Mouse (Mus musculus) gastrocnemius, postnatal 14 days (tissue): ENCODE results near the gene Scfd2. TPM values are rescaled to one million over a fixed set of nuclear protein-coding genes. Genes with fewer than 3 reads are reported as not detected.

ENCODE experiments used
- DNase-seq: peaks from one replicate; pipeline ENCODE4 v3.0.0; 2021; ENCODE audit warnings: mixed read lengths
- intact Hi-C: fragments of 180-260 bp; cut with DNase I; formaldehyde crosslinking; loops from one replicate; pipeline ENCODE4 v1.15.1; 2025; ENCODE audit warnings: low total_unique reads
- total RNA-seq, 2 experiments: library from RNA; stranded (reverse); gene quantifications; 2 replicates each; pipeline ENCODE4 v1.2.3; 2021

Gene Scfd2
- total RNA-seq, 2 experiments from 2014 or later = 10.2 to 11.3 TPM

DNA sequence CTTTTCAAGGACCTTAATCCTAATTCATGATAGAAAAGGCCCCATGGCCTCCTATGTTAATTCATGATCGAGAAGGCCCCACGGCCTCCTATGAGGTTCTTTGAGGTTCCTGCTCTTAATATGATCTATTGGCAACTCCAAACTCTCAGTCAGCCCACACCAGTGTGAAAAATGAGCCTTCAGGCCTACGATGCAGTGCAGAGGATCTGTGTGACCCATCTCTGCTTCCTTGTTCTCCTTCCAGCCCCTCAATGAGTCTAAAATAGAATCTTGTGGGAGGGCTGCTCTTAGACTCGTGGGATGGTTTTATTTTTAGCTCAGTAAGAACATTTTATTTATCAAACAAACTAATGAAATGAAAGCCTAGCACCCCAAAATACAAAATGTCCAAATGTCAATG is 274.9 kb downstream of the Scfd2 start:
- no peak for DNase-seq
- intact Hi-C loops = no loop called here

DNA sequence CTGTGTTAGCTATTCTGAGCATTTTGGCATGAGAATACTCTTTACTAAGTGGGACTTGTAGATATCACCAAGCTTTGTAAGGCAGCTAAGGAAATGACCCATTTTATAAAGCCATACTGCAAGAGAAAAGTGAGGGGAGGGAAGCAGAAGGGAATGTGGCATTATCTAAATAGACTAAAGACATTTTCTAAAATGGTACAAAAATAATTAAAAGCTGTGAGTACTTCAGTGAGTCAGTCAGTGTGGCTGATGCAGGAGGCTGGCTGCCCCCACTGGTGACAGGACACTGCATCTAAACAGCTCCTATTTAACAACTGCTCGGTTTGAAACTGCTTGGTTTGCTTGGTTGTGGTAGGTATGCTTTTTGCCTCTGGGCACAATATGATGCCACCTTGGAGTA is 276.6 kb downstream of the Scfd2 start:
- intact Hi-C loops = no loop called here
- DNase-seq = no peak

DNA sequence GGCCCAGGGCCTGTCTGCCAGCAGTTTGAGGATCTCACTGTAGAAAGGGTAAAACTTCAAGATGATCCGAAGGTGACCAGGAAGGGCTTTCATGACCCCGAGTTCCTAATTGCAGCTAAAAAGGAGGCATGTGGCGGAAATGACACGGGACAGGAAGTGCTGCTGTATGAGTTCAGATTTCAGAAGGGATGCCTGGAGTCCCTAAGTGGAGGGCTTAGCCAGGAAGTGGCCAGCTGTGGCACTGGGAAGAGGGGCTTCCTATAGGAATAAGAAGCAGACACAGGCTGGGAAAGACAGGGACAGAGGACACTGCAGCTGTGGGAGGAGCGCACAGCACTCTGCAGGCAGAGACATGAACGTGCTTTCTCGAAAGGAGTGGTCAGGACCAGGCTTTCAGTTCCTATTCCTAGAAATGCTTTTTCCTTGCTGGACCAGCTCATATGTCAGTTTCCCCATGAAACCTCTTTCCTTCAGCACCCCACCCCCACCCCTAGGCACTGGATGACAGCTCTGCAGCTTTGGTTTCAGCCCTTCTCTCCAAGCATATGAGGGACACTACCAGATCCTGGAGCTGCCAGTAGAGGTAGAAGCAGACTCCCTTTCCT is 277.7 kb downstream of the Scfd2 start:
- no peak for DNase-seq
- intact Hi-C loops = no loop called here

DNA sequence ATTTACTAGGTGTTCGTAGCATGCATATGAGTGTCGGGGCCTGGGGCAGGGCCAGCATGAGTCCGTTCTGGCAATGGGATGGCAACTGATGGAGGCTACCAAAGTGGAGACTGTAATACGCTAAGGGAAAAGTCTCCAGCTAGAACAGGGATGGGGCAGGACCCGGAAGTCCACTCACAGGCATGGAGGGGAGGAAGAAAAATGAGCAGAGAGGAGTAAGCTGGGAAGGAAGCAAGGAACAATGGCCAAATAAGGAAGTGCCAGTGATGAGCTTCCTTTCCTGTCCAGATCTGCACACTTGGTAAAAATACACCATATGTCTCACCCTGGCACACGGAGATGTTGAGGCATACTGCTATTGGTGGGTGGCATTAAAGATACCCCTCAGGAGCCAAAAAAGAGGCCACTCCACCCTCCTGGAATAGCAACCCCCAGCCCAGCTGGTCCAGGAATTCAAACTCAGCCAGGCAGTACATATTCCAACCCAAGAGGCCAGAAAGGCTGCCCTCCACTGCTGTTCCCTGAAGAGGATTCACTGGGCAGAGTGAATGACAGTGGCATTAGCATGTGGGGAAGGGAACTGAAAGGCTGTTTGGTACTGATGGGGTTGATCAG is 278.8 kb downstream of the Scfd2 start:
- no peak for DNase-seq
- intact Hi-C loops = no loop called here

DNA sequence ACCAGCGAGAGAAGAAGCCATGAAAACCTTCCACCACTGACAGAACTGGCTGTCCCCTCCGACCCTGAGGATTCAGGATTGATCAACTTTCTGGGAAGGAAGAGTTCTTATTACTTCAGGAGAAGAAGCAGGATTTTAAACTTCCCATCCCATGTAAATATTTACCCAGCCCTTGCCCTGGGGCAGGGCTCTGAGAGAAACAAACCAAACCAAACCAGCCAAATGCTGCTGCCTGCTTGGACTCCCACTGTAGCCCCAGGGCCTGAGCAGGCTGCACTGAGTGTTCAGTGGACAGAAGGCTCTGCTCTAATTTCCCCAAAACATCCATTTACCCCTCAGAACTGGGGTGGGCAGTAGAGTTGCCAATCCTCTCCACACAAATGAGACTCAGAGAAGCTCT is 280.6 kb downstream of the Scfd2 start:
- no peak for DNase-seq
- intact Hi-C loops = no loop called here

DNA sequence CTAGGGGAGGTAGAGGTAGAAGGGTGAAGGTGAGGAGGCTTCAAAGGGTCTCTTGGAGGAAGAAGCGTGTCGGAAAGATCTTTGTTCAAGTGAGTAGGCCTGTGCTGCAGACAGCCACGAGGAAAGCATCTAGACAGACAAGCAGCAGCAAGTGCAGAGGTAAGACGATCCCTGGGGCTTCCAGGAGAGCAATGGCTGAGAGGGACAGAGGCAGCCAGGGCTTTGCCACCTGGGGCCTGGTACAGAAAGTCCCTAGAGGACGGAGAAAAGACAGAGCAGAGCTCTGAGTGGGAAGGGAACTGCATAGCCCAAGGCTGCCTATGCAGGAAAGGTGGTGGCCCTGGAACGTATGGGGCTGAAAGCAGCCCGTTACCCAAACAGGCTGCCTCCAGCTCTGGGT is 281.3 kb downstream of the Scfd2 start:
- no peak for DNase-seq
- intact Hi-C loops = no loop called here

DNA sequence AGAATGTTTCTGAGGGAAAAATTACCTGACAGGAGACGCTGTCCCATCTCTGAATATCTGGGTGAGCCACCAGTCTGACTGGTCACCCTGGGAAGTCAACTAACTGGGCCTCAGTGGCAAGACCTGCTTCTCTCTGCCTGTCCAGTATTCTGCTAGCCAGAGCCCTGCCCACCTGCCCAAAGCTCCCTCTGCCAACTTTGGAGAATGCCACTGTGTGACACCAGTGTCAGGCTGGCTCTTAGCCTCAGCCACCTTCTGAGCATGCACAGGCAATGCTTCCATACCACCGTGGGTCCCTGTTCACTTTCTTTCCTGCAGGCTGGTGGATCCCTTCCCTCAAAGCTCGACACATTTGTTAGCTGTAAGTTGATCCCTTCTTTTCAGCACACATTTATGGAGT is 281.8 kb downstream of the Scfd2 start:
- intact Hi-C loops = no loop called here
- DNase-seq = no peak

DNA sequence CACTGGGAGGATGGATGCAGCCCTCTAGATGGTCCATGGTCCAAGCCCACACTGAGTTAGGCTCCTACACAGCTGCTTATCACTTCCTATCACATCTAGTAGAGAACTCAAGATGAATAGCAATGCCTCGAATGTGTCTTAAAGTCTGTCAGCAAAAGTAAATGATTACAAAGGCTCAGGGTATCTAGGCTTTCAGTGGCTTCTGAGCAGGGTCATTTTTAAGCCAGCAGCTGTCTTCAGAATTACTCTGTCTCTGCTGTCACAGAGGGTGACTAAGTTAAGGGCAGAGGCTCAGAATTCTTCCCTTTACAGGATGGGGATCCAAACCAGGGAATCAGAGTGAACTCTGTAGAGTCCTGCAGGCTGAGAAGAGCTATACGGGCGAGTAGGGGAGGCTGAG is 284.6 kb downstream of the Scfd2 start:
- no peak for DNase-seq
- intact Hi-C loops = no loop called here

DNA sequence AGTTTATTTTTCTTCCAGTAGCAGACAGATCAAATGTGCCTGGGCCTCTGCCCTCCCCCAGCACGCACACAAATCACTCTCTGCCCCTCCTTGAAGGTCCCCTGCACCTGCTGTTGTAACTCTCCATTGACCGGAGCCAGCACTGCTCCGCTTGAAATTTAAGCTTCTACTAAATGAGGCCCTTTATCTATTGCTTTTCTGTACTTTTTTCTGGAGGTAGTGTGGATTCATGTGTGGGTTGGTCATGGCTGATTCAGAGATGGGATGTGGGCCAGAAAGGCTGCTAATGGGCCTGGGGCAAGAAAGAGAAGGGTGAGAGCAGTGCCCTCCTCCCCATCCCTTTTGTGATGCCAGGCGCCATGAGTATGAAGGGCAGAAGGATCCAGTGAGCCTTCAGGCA is 285.1 kb downstream of the Scfd2 start:
- intact Hi-C loops = no loop called here
- no peak for DNase-seq

DNA sequence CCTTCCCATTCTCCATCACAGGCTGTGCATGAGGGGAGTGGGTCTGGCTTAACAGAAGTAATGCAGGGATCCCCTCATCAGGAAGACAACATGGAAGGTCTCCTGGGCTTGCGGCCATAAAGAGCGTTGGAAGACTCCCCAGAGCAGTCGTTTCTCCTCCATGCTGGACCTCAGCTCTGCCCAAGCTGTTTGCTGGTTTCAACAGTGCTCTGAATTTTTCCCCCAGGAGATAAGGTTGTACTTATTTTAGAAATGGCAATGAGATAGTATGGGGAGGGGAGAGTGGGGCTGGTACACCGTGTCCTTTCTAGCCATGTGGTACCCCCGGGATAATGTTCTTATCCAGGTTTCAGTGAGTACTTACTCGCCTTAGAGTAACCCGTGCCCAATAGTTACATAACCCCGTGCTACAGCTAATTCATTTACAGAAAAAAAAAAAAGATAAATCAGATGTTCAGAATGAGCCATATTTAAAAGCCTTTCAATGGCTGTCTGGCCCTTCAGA is 285.9 kb downstream of the Scfd2 start:
- DNase-seq = no peak
- intact Hi-C loops = no loop called here

DNA sequence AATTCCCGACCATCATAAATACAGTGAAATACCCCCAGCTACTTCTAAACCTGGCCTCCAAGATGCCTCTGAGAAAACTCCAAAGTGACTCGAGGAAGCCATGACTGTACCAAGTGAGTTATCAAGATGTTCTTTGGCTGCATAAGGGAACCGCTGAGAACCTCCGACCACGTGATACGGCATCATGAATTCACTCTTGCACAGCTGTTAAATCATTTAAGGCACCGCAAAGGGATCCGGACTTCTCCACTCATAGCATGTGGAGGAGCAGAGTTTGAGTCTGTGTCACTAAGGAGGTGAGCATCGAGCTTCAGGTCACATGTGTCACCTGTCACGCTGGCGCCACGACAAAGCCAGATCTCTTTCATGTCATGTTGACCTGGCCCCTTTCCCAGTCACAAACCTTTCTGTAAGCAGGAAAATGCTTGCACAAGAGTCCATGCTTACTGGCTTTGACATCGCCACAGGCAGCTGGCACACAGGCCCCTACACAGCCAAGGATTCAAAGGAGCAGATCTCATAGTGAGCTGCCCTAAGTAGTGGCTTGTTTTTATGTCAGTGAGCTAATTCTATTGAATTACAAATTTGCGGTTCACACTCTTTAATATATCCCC is 287.0 kb downstream of the Scfd2 start:
- peak; percentile 18 for DNase-seq
- intact Hi-C loops = no loop called here

DNA sequence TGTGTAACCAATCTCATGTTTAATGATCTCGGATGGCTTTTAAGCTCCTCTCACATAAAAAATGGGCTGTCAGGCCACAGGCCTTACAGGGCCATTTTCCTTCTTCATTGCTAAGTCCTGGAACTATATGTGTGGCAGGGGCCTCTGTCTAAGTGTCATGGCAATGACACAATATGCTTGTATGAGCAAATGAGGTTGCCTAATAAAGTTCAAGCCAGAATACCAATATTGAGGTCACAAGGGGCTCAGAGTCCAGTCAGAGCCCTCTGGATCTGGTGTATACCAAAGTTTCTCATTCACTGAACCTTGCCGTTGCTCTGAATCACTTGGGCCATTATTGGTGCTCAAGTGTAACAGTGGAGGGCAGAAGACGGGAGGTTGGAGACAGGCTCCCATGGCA is 288.9 kb downstream of the Scfd2 start:
- intact Hi-C loops = no loop called here
- no peak for DNase-seq

DNA sequence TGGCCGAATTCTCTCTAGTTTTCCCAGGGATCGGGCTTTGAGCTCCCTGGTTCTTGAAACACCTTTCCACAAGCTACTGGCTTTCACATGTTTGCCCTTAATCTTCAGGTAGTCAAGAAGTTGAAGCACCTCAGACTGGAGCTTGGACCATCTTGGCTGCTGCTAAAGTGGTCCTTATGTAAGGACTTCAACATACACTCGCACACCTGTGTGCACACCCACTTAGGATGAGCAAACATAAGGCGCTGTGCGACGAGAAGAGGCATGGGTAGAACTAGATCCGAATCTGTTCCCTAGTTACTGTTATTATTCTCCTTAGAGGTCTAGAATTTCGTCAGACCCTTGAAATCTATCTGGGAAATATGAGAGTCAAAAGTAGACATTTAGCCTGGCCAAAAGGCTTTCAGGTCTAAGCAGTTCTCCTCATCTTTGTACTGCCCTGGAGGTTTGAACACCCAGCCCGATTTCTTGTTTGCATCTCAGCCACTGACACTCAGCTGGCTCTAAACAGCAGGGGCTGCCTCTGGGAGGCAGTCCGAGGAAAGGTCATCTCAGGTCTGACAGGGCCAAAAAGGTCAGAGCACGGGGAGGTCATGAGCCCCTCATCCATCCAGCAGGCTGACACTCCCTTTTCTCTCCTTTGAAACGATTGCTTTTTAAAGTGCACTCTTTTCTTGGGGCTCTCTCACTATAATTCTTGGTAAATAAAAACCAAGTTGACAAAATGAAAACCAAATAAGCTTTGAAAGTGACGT is 290.5 kb downstream of the Scfd2 start:
- intact Hi-C loops = no loop called here
- DNase-seq = no peak

DNA sequence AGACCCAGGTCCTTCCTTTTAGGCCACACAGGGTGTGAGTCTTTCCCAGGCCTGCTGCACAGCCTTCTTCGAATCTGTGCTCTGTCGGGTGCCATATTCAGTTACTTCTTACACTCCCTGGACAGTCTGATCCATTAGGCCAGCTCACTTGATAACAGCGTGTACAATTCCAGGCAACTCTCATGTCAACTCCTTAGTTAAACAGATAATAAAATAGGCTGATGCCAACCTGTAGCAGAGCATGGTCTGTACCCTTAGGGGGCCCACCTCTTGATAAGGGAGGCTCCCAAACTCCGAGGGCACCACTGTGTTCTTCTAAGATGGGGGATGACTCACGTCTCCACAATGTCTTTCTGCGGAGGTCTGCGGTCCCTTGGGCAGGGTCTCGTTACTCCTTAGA is 291.3 kb downstream of the Scfd2 start:
- no peak for DNase-seq
- intact Hi-C loops = no loop called here

DNA sequence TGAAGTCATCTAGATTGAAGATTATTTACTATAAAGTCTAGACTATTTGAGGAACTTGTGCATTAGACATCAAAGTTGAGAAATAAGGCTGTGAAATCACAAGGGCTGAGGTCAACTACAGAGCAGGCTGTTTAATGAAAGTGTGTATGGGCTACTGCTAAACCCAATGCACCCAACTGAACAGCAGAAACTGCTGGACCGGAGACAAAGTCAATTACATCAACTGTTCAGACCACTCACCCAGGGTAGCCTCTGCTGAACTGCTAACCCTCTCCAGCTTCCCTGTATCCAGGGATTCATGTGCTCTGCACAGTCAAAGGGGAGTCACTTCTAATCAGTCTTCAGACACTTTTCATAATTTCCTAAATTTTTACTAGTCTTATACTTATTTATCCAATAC is 292.2 kb downstream of the Scfd2 start:
- no peak for DNase-seq
- intact Hi-C loops = no loop called here

DNA sequence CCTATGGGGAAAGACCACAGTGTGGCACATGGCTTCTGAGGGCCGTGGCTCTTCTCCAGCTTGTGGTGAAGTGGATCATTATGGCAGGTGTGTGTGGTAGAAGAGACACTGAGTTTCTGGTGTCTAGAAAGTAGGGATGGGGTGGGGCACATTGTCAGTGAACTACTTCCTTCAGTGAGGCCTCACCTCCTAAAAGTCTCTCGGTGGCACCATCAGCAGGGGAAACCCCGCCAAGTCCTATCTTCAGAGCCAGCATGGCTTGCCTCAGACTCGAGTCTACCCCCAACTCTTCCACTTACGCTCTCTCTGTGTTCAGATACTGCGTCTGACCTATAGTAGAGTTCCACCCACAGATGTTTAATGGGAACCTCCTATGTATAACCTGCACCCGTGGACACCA is 297.8 kb downstream of the Scfd2 start:
- DNase-seq = no peak
- intact Hi-C loops = no loop called here

DNA sequence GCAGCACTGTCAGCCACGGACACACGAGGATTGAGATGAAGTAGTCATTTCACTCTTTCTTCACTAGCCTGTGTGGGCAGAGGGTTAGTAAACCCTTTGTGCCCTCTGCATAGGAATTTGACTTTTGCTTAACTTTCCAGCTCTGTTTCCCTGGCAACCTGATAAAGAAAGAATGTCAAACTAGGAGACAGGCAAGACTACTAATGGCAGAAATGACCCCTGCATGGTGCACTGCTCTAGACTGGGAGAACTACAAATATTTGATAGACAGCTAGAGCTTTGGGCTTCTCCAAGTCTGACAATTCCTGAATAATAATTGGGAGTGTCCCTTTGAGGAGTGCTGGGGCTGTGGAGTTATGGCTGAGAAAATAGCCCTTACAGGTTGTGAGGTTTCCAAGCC is 301.0 kb downstream of the Scfd2 start:
- DNase-seq = no peak
- intact Hi-C loops = no loop called here

DNA sequence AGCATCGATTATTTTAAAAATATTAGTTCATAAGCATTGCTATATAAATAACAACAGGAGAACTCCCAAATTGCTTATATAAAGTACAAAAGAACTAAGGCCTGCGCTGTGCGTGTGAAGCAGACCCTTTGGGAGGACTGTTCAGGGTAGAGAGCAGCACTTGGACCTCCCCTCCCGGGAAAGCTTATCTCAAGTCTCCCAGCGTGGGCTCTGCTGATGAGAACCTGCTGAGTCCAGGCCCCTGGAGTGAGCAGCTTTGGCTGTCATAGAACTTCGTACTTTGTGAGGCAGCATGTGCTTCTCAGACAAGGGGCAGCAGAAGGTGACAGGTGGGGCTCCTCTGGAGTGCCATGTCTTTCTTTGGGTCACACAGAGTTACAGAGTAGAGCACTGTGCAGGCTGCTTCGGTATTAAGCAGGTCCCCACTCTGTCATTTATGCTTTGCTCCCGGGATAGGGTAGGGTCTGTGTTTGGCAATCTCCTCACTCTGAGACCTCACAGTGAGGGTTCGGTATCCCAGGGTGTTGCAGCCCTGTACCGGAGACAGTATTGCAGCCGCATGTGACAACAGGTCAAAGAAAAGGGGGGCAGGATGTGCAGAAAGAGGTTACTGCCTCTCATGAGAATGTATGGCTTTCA is 301.7 kb downstream of the Scfd2 start:
- DNase-seq = no peak
- intact Hi-C loops = no loop called here

DNA sequence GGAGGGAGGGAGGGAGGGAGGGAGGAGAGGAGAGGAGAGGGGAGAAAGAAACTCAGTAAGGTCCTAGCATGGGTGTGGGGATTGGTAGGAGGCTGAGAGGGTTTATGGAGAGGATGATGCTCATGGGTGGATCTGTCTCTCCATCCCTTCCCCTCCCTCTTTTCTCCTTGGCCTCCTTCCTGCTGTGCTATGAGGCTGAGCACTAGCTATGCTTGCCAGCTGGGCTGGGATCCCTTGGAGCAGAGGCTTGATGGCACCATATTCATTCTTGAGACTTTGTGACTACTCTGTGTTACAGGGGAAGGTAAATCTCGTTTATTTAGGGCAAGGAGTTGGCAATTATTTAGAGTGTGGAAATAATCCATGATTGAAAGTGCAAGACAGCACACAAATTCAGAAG is 302.6 kb downstream of the Scfd2 start:
- intact Hi-C loops = no loop called here
- no peak for DNase-seq

DNA sequence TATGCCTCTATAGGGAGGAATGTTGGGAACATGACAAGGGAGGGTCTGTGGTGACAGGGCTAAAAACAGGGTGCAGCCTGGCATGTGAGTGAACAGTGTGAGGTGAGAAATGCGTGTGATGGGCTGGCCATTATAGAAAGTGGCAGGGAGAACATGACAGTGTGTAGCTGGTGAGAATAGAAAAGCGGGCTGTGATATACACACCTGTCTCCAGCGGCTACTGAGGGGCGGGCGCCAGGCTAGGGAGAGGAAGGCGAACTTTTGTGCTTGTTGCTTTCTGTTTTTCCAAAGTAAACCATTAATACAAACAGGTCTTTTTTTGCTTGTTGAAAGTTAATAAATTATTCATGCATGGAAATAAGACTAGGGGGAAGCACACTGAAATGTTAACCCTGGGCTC is 304.2 kb downstream of the Scfd2 start:
- intact Hi-C loops = no loop called here
- no peak for DNase-seq
